Mouse (Mus musculus): ENCODE measurements around the gene Mettl17. TPM values are rescaled to one million over a fixed set of nuclear protein-coding genes. Genes with fewer than 3 reads are reported as not detected.

Mettl17 gene
- total RNA-seq, 1 experiment from 2014 or later = 16.8 TPM

Other genes starting within 250 kb of the Mettl17 start
- gene Gm4181, start 249.2 kb upstream of the Mettl17 start, total RNA-seq (2017) = not detected in 2 replicates
- gene Gm17079, start 189.4 kb upstream of the Mettl17 start, total RNA-seq (2017) = not detected in 2 replicates
- gene Gm5800, start 167.7 kb upstream of the Mettl17 start, total RNA-seq (2017) = not detected in 2 replicates
- gene Ang4, start 111.3 kb upstream of the Mettl17 start, total RNA-seq (2017) = not detected in 2 replicates
- not detected in 2 replicates for gene AY358078, start 84.8 kb upstream of the Mettl17 start, total RNA-seq (2017)
- 3.5 and 20.1 TPM in 2 replicates for gene Ear6, start 31.1 kb upstream of the Mettl17 start, total RNA-seq (2017)
- not detected in 2 replicates for gene Slc39a2, start 8.0 kb downstream of the Mettl17 start, total RNA-seq (2017)
- 4.1 and 8.0 TPM in 2 replicates for gene Ndrg2, start 29.3 kb downstream of the Mettl17 start, total RNA-seq (2017)
- not detected in 2 replicates for gene Tppp2, start 33.6 kb downstream of the Mettl17 start, total RNA-seq (2017)
- not detected in 2 replicates for gene Rnase13, start 37.9 kb downstream of the Mettl17 start, total RNA-seq (2017)
- gene Arhgef40, start 99.9 kb downstream of the Mettl17 start, total RNA-seq (2017) = 28.4 and 44.7 TPM in 2 replicates
- not detected in 2 replicates for gene Tmem253, start 130.8 kb downstream of the Mettl17 start, total RNA-seq (2017)
- 15.8 TPM in 2 replicates for gene Zfp219, start 135.9 kb downstream of the Mettl17 start, total RNA-seq (2017)
- not detected in 2 replicates for gene Olfr221, start 157.6 kb downstream of the Mettl17 start, total RNA-seq (2017)
- 549 and 665 TPM in 2 replicates for gene Hnrnpc, start 219.2 kb downstream of the Mettl17 start, total RNA-seq (2017)
- gene Rpgrip1, start 225.9 kb downstream of the Mettl17 start, total RNA-seq (2017) = 18.8 and 48.5 TPM in 2 replicates